Mouse (Mus musculus) heart, postnatal 0 days (tissue): ENCODE data around the gene Ahcyl2.

Experiments used
- CTCF ChIP-seq: IDR thresholded peaks from 2 replicates; pipeline ENCODE4 v1.5.1; 2016; ENCODE audit warnings: antibody characterized with exemption, control low read depth, low read depth
- EP300 ChIP-seq: IDR thresholded peaks from 2 replicates; pipeline ENCODE4 v1.6.1; 2016; ENCODE audit warnings: antibody characterized with exemption, low read depth

DNA sequence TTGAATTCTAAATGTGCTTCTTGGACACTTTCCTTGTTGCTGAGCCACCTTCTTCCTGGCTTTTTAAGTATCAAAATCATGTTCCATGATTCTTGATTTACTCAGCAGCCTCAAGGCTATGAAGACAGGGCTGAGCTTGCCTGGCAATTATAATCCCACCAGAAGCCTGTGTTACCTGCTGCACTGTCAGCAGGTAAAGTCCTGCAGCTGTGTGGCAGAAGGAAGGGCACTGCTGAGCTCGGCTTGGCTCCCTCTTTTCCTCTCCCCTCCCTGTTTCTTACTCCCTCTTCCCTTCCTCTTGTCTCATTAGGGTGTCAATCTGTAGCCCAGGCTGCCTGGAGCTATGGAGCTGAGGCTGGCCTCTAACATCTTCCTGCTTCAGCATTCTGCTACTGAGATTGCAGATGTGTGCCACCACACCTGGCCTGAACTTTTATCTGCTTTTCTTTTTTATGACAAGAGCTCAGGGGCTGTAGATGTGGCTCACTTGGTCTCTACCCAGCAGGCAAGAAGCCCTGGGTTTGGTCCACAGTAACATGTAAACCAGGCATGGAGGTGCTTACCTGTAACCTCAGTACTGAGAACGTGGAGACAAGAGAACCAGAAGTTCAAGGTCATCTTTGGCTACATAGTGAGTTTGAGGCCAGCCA is 3.0 kb downstream of the Ahcyl2 start:
- TF ChIP-seq CTCF: no peak
- no peak for TF ChIP-seq EP300
